Mouse (Mus musculus): ENCODE measurements around the gene H2afy2. TPM values are rescaled to one million over a fixed set of nuclear protein-coding genes. Genes with fewer than 3 reads are reported as not detected.

Gene H2afy2
- 10.7 and 17.0 TPM in 2 replicates for total RNA-seq (2014; rRNA removed; ENCODE audit: low replicate concordance)
- 21.3 and 22.8 TPM in 2 replicates for polyA plus RNA-seq (2015; fragmentation: Nextera tagmentation; extraction: Ambion mirVana)

- H3K27me3 ChIP-seq (ENCODE audit: control insufficient read depth, insufficient read depth, low read length), result no peaks in the 10 kb centered on the region
- DNase-seq (ENCODE audit: low spot score), result peak; percentile 73
- WGBS, result under 1% methylated on average over 49 of the region's 50 CpGs
- peak within 1 kb of the TSS; percentile 77 for H3K27ac ChIP-seq (ENCODE audit: low read depth)
- ATAC-seq (ENCODE audit: insufficient read depth, low read depth), result peak; percentile 79
- peak within 1 kb of the TSS; percentile 81 for H3K9ac ChIP-seq (replicated peaks; ENCODE audit: low read depth, low read length)
- no peaks in the 10 kb centered on the region for H3K4me1 ChIP-seq (ENCODE audit: control insufficient read depth, insufficient read depth)
- TF ChIP-seq EP300 (IDR thresholded peaks at IDR 0.05; ENCODE audit: low read depth) (no peak), CTCF (IDR thresholded peaks at IDR 0.05; ENCODE audit: low read depth) (peak; percentile 40)
- H3K4me3 ChIP-seq (ENCODE audit: low read depth, low read length), result peak within 1 kb of the TSS; percentile 96
- H3K36me3 ChIP-seq (replicated peaks; ENCODE audit: control insufficient read depth, insufficient read depth, low read length), result no peaks in the 10 kb centered on the region
- no peaks in the 10 kb centered on the region for H3K9me3 ChIP-seq (replicated peaks; ENCODE audit: control insufficient read depth, low read length)
- H3K4me2 ChIP-seq (ENCODE audit: low read depth, low read length), result peak within 1 kb of the TSS; percentile 95
Observed at GRCm38 (mm10) chr10:61783621-61784251, at the start of gene H2afy2. Gene H2afy2, minus strand, starts transcription at chr10:61784147.

GRCm38 (mm10) chr10:61832713-61833112, 48.8 kb upstream of the H2afy2 start:
- ATAC-seq (ENCODE audit: insufficient read depth, low read depth) (no peak), DNase-seq (ENCODE audit: low spot score) (no peak)
- 57% methylated on average over 11 of the region's 11 CpGs for WGBS
- H3K36me3 ChIP-seq (replicated peaks; ENCODE audit: control insufficient read depth, insufficient read depth, low read length), result no peaks in the 10 kb centered on the region
- H3K4me2 ChIP-seq (ENCODE audit: low read depth, low read length), result no peak overlapping the region
- no peaks in the 10 kb centered on the region for H3K4me1 ChIP-seq (ENCODE audit: control insufficient read depth, insufficient read depth)
- no peak overlapping the region for H3K4me3 ChIP-seq (ENCODE audit: low read depth, low read length)
- H3K27ac ChIP-seq (ENCODE audit: low read depth), result no peak overlapping the region
- no peak overlapping the region for H3K9ac ChIP-seq (replicated peaks; ENCODE audit: low read depth, low read length)
- H3K9me3 ChIP-seq (replicated peaks; ENCODE audit: control insufficient read depth, low read length), result no peaks in the 10 kb centered on the region
- no peaks in the 10 kb centered on the region for H3K27me3 ChIP-seq (ENCODE audit: control insufficient read depth, insufficient read depth, low read length)
- no peak for TF ChIP-seq CTCF (IDR thresholded peaks at IDR 0.05; ENCODE audit: low read depth)
- no peak for TF ChIP-seq EP300 (IDR thresholded peaks at IDR 0.05; ENCODE audit: low read depth)

- Histone ChIP-seq H3K9ac (replicated peaks; ENCODE audit: low read depth, low read length) (no peak overlapping the region), H3K4me3 (ENCODE audit: low read depth, low read length) (no peak overlapping the region), H3K27ac (ENCODE audit: low read depth) (no peak overlapping the region), H3K36me3 (replicated peaks; ENCODE audit: control insufficient read depth, insufficient read depth, low read length) (no peaks in the 10 kb centered on the region), H3K4me1 (ENCODE audit: control insufficient read depth, insufficient read depth) (no peaks in the 10 kb centered on the region), H3K27me3 (ENCODE audit: control insufficient read depth, insufficient read depth, low read length) (no peaks in the 10 kb centered on the region), H3K9me3 (replicated peaks; ENCODE audit: control insufficient read depth, low read length) (no peaks in the 10 kb centered on the region), H3K4me2 (ENCODE audit: low read depth, low read length) (no peak overlapping the region)
- no peak for TF ChIP-seq EP300 (IDR thresholded peaks at IDR 0.05; ENCODE audit: low read depth)
- no peak for TF ChIP-seq CTCF (IDR thresholded peaks at IDR 0.05; ENCODE audit: low read depth)
- DNase-seq (ENCODE audit: low spot score) (no peak), ATAC-seq (ENCODE audit: insufficient read depth, low read depth) (no peak)
- WGBS, result 90% methylated on average over 6 of the region's 6 CpGs
Observed at GRCm38 (mm10) chr10:61831741-61832140, 47.8 kb upstream of the H2afy2 start.

- Histone ChIP-seq H3K9ac (replicated peaks; ENCODE audit: low read depth, low read length) (no peak overlapping the region), H3K9me3 (replicated peaks; ENCODE audit: control insufficient read depth, low read length) (no peaks in the 10 kb centered on the region), H3K27me3 (ENCODE audit: control insufficient read depth, insufficient read depth, low read length) (no peaks in the 10 kb centered on the region), H3K4me3 (ENCODE audit: low read depth, low read length) (no peak overlapping the region), H3K4me2 (ENCODE audit: low read depth, low read length) (no peak overlapping the region), H3K4me1 (ENCODE audit: control insufficient read depth, insufficient read depth) (no peaks in the 10 kb centered on the region), H3K36me3 (replicated peaks; ENCODE audit: control insufficient read depth, insufficient read depth, low read length) (no peaks in the 10 kb centered on the region), H3K27ac (ENCODE audit: low read depth) (no peak overlapping the region)
- TF ChIP-seq CTCF (IDR thresholded peaks at IDR 0.05; ENCODE audit: low read depth) (no peak), EP300 (IDR thresholded peaks at IDR 0.05; ENCODE audit: low read depth) (no peak)
- ATAC-seq (ENCODE audit: insufficient read depth, low read depth), result no peak
- WGBS, result 78% methylated on average over 12 of the region's 12 CpGs
- DNase-seq (ENCODE audit: low spot score), result no peak
Observed at GRCm38 (mm10) chr10:61831251-61831650, 47.3 kb upstream of the H2afy2 start.

GRCm38 (mm10) chr10:61830817-61831216, 46.9 kb upstream of the H2afy2 start:
- DNase-seq (ENCODE audit: low spot score), result no peak
- Histone ChIP-seq H3K4me2 (ENCODE audit: low read depth, low read length) (no peak overlapping the region), H3K4me1 (ENCODE audit: control insufficient read depth, insufficient read depth) (no peaks in the 10 kb centered on the region), H3K9me3 (replicated peaks; ENCODE audit: control insufficient read depth, low read length) (no peaks in the 10 kb centered on the region), H3K4me3 (ENCODE audit: low read depth, low read length) (no peak overlapping the region), H3K27me3 (ENCODE audit: control insufficient read depth, insufficient read depth, low read length) (no peaks in the 10 kb centered on the region), H3K36me3 (replicated peaks; ENCODE audit: control insufficient read depth, insufficient read depth, low read length) (no peaks in the 10 kb centered on the region), H3K9ac (replicated peaks; ENCODE audit: low read depth, low read length) (no peak overlapping the region), H3K27ac (ENCODE audit: low read depth) (no peak overlapping the region)
- TF ChIP-seq CTCF (IDR thresholded peaks at IDR 0.05; ENCODE audit: low read depth), result no peak
- TF ChIP-seq EP300 (IDR thresholded peaks at IDR 0.05; ENCODE audit: low read depth), result no peak
- no peak for ATAC-seq (ENCODE audit: insufficient read depth, low read depth)
- 39% methylated on average over 9 of the region's 9 CpGs for WGBS

GRCm38 (mm10) chr10:61829046-61829445, 45.1 kb upstream of the H2afy2 start:
- TF ChIP-seq CTCF (IDR thresholded peaks at IDR 0.05; ENCODE audit: low read depth), result no peak
- no peak for TF ChIP-seq EP300 (IDR thresholded peaks at IDR 0.05; ENCODE audit: low read depth)
- ATAC-seq (ENCODE audit: insufficient read depth, low read depth) (no peak), DNase-seq (ENCODE audit: low spot score) (no peak)
- no peaks in the 10 kb centered on the region for H3K27me3 ChIP-seq (ENCODE audit: control insufficient read depth, insufficient read depth, low read length)
- no peak overlapping the region for H3K27ac ChIP-seq (ENCODE audit: low read depth)
- H3K4me3 ChIP-seq (ENCODE audit: low read depth, low read length), result no peak overlapping the region
- H3K4me2 ChIP-seq (ENCODE audit: low read depth, low read length), result no peak overlapping the region
- WGBS, result 61% methylated on average over 3 of the region's 4 CpGs
- no peaks in the 10 kb centered on the region for H3K9me3 ChIP-seq (replicated peaks; ENCODE audit: control insufficient read depth, low read length)
- H3K4me1 ChIP-seq (ENCODE audit: control insufficient read depth, insufficient read depth), result no peaks in the 10 kb centered on the region
- no peaks in the 10 kb centered on the region for H3K36me3 ChIP-seq (replicated peaks; ENCODE audit: control insufficient read depth, insufficient read depth, low read length)
- H3K9ac ChIP-seq (replicated peaks; ENCODE audit: low read depth, low read length), result no peak overlapping the region
